Mouse (Mus musculus): ENCODE measurements around the gene Relb. TPM values are rescaled to one million over a fixed set of nuclear protein-coding genes. Genes with fewer than 3 reads are reported as not detected.

Relb gene
- polyA plus RNA-seq, 1 experiment: 0.32 TPM

DNA sequence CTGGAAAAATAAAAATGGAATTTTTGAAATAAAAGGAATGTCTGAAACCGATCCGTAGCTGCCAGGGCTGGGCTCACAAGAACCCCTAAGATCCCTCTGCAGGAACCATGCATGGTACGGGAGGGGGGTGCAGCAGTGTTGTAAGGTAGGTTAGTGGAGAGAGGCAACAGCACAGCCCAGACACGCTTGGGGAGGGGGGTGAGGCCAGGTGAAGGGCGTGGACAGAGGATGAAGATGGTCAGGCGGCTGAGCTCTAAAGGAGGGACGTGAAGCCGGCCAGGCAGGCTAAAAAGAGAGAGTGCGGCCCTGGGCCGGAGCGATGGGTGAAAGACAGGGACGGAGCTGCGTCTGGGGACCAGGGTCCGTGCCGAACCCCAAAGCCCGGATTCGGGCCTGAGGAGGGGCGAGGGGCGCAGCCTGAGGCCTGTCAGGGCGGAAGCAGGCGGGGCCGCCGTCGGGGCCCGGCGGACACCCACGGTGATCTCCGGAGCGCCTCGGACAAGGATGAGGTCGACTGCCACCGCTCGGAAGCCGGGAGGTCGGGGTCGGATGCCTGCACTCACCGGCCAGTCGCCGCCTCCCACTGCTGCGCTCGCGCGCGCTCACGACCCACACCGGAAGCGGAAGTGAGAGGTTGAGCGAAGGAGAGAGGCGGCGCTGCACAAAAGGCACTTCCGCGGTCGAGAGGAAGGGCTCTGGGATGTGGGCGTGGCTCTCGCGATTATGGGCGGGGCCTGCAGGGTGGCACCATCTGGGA, 25.2 kb downstream of the Relb start, which contains the start of gene Clasrp:
Gene Clasrp, minus strand, starts transcription at position 638 of the 757 bp plus-strand sequence.
- H3K4me3 ChIP-seq (replicated peaks): peak within 1 kb of the TSS; percentile 70
- peaks cover 46% of the 10 kb centered on the region for H3K4me1 ChIP-seq (ENCODE audit: control insufficient read depth)
- H3K36me3 ChIP-seq (ENCODE audit: control insufficient read depth): peaks cover 39% of the 10 kb centered on the region
- H3K27me3 ChIP-seq (ENCODE audit: control insufficient read depth): no peaks in the 10 kb centered on the region
- no peak for TF ChIP-seq TAL1 (IDR thresholded peaks at IDR 0.05; ENCODE audit: low read length)
- TF ChIP-seq GATA1 (IDR thresholded peaks at IDR 0.05; ENCODE audit: low read length): no peak
- no peaks in the 10 kb centered on the region for H3K9me3 ChIP-seq (ENCODE audit: control insufficient read depth, low read length)

DNA sequence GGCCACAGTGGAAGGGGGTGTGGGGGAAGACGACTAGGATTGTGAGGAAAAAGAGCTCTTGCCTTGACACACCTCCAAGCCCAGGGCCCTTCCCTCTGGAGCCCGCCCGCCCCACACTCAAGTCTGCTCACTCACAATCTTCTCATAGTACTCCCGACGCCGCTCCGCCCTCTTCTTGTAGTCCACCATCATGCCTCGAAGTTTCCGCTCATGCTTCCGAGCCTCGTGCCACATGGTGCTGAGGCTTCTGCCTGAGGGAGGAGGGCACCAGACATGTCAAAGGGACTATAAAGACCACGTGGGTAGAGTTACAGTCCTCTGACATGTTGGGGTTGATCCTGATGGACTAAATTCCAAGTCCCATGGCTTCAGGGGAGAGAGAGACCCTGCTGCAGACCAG, 26.2 kb downstream of the Relb start:
- TF ChIP-seq TAL1 (IDR thresholded peaks at IDR 0.05; ENCODE audit: low read length): no peak
- TF ChIP-seq GATA1 (IDR thresholded peaks at IDR 0.05; ENCODE audit: low read length): no peak
- H3K4me1 ChIP-seq (ENCODE audit: control insufficient read depth): peaks cover 46% of the 10 kb centered on the region
- H3K4me3 ChIP-seq (replicated peaks): peak overlapping the region; percentile 70
- no peaks in the 10 kb centered on the region for H3K27me3 ChIP-seq (ENCODE audit: control insufficient read depth)
- H3K9me3 ChIP-seq (ENCODE audit: control insufficient read depth, low read length): no peaks in the 10 kb centered on the region
- H3K36me3 ChIP-seq (ENCODE audit: control insufficient read depth): peaks cover 49% of the 10 kb centered on the region

DNA sequence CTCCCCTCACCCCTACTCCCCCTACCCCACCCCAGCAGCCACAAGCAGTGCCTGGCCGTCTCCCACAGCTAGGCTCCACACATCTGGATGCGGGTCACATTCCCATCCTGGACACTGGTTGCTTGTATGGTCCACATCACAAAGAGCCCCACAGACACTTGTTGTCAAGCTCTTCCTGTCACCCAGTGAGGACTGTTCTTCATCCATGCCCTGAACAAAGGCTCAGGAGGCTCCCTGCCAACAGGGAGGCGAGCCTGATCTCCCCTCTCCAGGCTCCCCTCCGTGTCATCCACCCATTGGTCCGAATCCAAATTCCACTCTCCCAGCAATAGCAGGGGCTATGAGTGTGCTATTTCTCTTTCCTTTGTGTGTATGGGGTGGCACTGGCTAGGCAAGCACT, 28.7 kb downstream of the Relb start:
- H3K4me1 ChIP-seq (ENCODE audit: control insufficient read depth): peaks cover 39% of the 10 kb centered on the region
- H3K36me3 ChIP-seq (ENCODE audit: control insufficient read depth): peaks cover 66% of the 10 kb centered on the region
- no peak overlapping the region for H3K4me3 ChIP-seq (replicated peaks)
- TF ChIP-seq GATA1 (IDR thresholded peaks at IDR 0.05; ENCODE audit: low read length) (no peak), TAL1 (IDR thresholded peaks at IDR 0.05; ENCODE audit: low read length) (no peak)
- no peaks in the 10 kb centered on the region for H3K9me3 ChIP-seq (ENCODE audit: control insufficient read depth, low read length)
- H3K27me3 ChIP-seq (ENCODE audit: control insufficient read depth): no peaks in the 10 kb centered on the region

DNA sequence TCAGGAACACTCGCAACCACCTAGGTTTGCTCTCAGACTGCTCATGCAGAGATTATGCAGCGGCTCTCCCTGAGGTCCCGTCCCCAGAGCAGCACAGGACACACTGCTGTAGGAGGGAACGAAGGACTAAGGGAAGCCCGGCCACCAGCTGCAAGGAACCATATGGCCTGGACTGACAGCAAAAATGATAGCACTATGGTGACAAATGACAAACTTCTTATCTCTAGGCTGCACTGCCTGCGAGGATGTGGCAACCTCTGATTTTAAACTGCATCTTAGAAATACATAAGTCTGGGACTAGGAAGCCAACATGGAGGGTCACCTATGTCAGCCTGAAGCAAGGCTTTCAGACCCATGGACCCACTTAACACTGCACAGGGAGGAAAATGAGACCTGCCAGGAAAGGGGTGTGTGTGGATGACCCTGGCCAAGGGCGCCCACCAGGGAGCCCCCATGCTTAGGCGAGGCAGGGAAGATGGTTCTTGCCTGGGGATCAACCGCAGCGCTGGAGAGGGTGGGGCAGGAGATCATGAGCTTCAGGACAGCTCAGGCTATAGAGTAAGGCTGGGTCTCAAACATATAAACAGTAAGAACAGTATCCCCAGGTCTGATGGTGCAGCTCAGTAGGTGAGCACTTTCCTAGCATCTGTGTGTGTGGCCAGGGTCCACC, 36.0 kb downstream of the Relb start:
- TF ChIP-seq TAL1 (IDR thresholded peaks at IDR 0.05; ENCODE audit: low read length): peak; percentile 54; the same call in 2 of the 3 replicates
- peak; percentile 55 for TF ChIP-seq GATA1 (IDR thresholded peaks at IDR 0.05; ENCODE audit: low read length)
- Histone ChIP-seq H3K9me3 (ENCODE audit: control insufficient read depth, low read length) (no peaks in the 10 kb centered on the region), H3K36me3 (ENCODE audit: control insufficient read depth) (peaks cover 90% of the 10 kb centered on the region), H3K4me3 (replicated peaks) (no peak overlapping the region), H3K27me3 (ENCODE audit: control insufficient read depth) (no peaks in the 10 kb centered on the region), H3K4me1 (ENCODE audit: control insufficient read depth) (peaks cover 35% of the 10 kb centered on the region)

DNA sequence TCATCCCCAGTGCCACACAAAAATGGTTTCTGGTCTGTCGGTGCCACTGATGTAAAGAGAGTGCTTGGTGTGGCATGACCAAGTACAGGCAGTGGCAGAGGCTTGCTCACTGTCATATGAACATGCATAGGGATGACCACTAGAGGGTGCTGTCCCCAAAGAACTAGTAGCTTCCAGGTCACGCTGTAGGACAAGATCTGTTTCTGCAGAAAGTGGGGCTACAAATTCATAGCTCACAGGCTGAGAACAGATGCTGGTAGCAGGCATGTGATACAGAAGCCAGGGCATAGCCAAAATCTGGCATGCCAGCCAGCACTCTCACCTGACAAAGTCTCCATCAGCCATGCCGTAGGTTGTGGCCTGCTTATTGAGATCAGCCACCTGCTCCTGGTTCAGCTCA, 39.3 kb downstream of the Relb start:
- H3K36me3 ChIP-seq (ENCODE audit: control insufficient read depth): peaks cover 98% of the 10 kb centered on the region

DNA sequence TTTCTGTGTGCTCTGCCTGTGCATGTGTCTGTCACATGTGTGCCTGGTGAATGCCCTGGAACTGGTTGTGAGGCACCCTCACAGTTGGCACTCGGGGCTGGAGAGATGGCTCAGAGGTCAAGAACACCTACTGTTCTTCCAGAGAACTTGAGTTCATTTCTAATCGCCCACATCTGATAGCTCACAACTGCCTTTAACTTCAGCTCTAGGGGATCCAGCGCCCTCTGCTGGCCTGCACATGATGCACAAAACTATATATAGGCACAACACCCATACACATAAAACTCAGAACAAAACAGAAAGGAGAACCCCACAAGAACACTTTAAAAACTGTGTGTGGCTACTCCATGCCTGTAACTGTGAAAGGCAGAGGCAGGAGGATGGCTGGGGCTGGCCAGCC, 40.0 kb downstream of the Relb start:
- no peak for TF ChIP-seq TAL1 (IDR thresholded peaks at IDR 0.05; ENCODE audit: low read length)
- peak; percentile 56 for TF ChIP-seq GATA1 (IDR thresholded peaks at IDR 0.05; ENCODE audit: low read length)
- no peak overlapping the region for H3K4me3 ChIP-seq (replicated peaks)
- no peaks in the 10 kb centered on the region for H3K27me3 ChIP-seq (ENCODE audit: control insufficient read depth)
- peaks cover 5% of the 10 kb centered on the region for H3K9me3 ChIP-seq (ENCODE audit: control insufficient read depth, low read length)
- peaks cover 99% of the 10 kb centered on the region for H3K36me3 ChIP-seq (ENCODE audit: control insufficient read depth)
- H3K4me1 ChIP-seq (ENCODE audit: control insufficient read depth): peaks cover 30% of the 10 kb centered on the region

More for the DNA sequence above, 39.3 kb downstream of the Relb start:
- Histone ChIP-seq H3K9me3 (ENCODE audit: control insufficient read depth, low read length) (peaks cover 5% of the 10 kb centered on the region), H3K4me3 (replicated peaks) (no peak overlapping the region), H3K27me3 (ENCODE audit: control insufficient read depth) (no peaks in the 10 kb centered on the region), H3K4me1 (ENCODE audit: control insufficient read depth) (peaks cover 33% of the 10 kb centered on the region)
- TF ChIP-seq TAL1 (IDR thresholded peaks at IDR 0.05; ENCODE audit: low read length): no peak
- no peak for TF ChIP-seq GATA1 (IDR thresholded peaks at IDR 0.05; ENCODE audit: low read length)

DNA sequence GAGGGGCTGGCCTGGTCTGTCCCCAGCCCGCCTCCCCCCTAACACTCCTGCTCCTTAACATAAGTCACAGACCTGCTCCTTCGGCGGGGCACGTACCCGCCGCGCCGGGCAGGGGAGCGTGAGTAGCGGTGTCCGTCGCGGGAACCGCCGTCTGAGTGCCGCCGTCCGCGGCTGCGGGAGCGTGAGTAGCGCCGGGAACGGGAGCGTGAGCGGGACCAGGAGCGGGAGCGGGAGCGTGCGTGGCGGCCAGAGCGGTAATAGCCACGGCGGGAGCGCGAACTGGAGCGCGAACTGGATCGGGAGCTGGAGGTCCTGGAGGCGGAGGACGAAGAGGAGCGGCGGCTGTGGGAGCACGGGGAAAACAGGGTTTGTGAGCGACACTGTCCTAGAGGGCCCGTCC, 43.0 kb downstream of the Relb start:
- TF ChIP-seq GATA1 (IDR thresholded peaks at IDR 0.05; ENCODE audit: low read length): no peak
- TF ChIP-seq TAL1 (IDR thresholded peaks at IDR 0.05; ENCODE audit: low read length): no peak
- Histone ChIP-seq H3K4me1 (ENCODE audit: control insufficient read depth) (peaks cover 10% of the 10 kb centered on the region), H3K36me3 (ENCODE audit: control insufficient read depth) (peaks cover 95% of the 10 kb centered on the region), H3K27me3 (ENCODE audit: control insufficient read depth) (no peaks in the 10 kb centered on the region), H3K9me3 (ENCODE audit: control insufficient read depth, low read length) (peaks cover 5% of the 10 kb centered on the region), H3K4me3 (replicated peaks) (no peak overlapping the region)

DNA sequence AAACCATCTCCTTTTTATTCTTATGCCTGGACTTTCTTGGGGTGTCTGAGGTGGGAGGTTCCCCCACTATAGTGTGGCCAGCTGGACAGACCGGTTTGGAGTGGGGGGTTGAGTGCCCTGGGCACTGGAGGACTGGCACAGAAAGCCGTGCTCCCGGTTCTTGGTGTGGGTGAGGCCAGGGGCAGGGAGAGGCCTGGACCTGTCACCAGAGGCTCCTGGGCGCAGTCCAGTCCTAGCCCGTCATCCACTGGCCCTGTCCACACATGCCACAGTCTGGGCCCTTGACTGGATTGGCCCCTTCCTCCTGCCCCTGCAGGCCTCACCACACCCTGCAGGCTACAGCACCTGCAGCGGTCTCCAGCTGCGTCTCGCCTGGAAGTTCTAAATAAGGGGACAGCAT, 48.6 kb downstream of the Relb start:
- Histone ChIP-seq H3K9me3 (ENCODE audit: control insufficient read depth, low read length) (no peaks in the 10 kb centered on the region; the same call in 1 of the 2 replicates), H3K4me1 (ENCODE audit: control insufficient read depth) (peaks cover 40% of the 10 kb centered on the region), H3K4me3 (replicated peaks) (no peak overlapping the region), H3K36me3 (ENCODE audit: control insufficient read depth) (peaks cover 58% of the 10 kb centered on the region), H3K27me3 (ENCODE audit: control insufficient read depth) (peaks cover 20% of the 10 kb centered on the region)
- no peak for TF ChIP-seq TAL1 (IDR thresholded peaks at IDR 0.05; ENCODE audit: low read length)
- no peak for TF ChIP-seq GATA1 (IDR thresholded peaks at IDR 0.05; ENCODE audit: low read length)

DNA sequence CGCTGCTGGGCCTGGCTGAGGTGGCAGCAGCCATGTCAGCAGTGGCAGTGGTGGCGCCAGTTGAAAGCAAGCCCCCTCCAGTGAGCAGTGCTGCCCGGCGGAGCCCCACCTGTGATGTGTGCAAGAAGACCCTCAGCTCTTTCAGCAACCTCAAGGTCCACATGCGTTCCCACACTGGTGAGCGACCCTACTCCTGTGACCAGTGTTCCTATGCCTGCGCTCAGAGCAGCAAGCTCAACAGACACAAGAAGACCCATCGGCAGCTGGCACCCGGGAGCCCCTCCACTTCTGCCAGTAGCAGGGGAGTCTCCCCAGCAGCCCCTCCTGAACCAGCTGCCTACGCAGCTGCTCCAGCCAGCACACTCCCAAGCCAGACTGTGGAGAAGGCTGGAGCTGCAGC, 49.5 kb downstream of the Relb start:
- H3K27me3 ChIP-seq (ENCODE audit: control insufficient read depth): peaks cover 20% of the 10 kb centered on the region
- H3K4me1 ChIP-seq (ENCODE audit: control insufficient read depth): peaks cover 49% of the 10 kb centered on the region
- no peaks in the 10 kb centered on the region; the same call in 1 of the 2 replicates for H3K9me3 ChIP-seq (ENCODE audit: control insufficient read depth, low read length)
- H3K4me3 ChIP-seq (replicated peaks): no peak overlapping the region
- TF ChIP-seq TAL1 (IDR thresholded peaks at IDR 0.05; ENCODE audit: low read length): no peak
- no peak for TF ChIP-seq GATA1 (IDR thresholded peaks at IDR 0.05; ENCODE audit: low read length)
- H3K36me3 ChIP-seq (ENCODE audit: control insufficient read depth): peaks cover 49% of the 10 kb centered on the region

All from erythroblast, embryonic 14.5 days (primary cell).